Mouse (Mus musculus): ENCODE measurements around the gene Mad2l1bp. TPM values are rescaled to one million over a fixed set of nuclear protein-coding genes. Genes with fewer than 3 reads are reported as not detected.

Gene Mad2l1bp
- total RNA-seq, 2 experiments from 2014 or later, result 20.8 to 25.1 TPM

- no peak overlapping the region for H3K4me3 ChIP-seq
- H3K27ac ChIP-seq, result no peak overlapping the region
- no peak for DNase-seq
- intact Hi-C loops (cut with DNase I), result no loop called here
- no peak for TF ChIP-seq CTCF (IDR thresholded peaks at IDR 0.05)
Observed at GRCm38 (mm10) chr17:46164791-46165190, 11.4 kb upstream of the Mad2l1bp start.

GRCm38 (mm10) chr17:46164301-46164700, 10.9 kb upstream of the Mad2l1bp start:
- TF ChIP-seq CTCF (IDR thresholded peaks at IDR 0.05), result no peak
- Histone ChIP-seq H3K4me3 (no peak overlapping the region), H3K27ac (no peak overlapping the region)
- DNase-seq, result no peak
- intact Hi-C loops (cut with DNase I), result no loop called here

DNA sequence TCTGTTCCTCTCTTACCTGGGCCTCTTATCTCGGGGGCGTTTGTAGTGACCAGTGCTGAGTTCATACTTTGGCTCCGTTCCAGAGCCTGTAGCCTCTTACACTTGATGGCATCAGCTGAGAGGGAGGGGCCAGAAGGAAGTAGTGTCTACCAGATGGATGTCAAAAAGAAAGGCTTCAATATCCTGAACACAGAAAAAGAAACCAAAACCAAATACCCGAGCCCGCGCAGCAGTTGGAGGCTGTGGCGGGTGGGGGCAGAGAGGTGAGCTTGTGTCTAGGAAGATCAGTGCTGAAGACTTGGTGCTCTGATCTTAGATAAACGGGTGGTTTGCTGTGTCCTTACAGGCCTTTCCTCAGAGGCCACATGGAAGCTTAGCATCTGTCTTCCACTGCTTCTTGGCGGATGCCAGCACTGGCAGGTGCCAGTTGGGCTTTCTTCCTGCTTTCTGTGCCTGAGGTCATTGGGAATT, 9.6 kb upstream of the Mad2l1bp start:
- DNase-seq, result no peak
- TF ChIP-seq CTCF (IDR thresholded peaks at IDR 0.05), result no peak
- intact Hi-C loops (cut with DNase I), result no loop called here
- Histone ChIP-seq H3K4me3 (peak overlapping the region; percentile 56), H3K27ac (peak overlapping the region; percentile 67)

DNA sequence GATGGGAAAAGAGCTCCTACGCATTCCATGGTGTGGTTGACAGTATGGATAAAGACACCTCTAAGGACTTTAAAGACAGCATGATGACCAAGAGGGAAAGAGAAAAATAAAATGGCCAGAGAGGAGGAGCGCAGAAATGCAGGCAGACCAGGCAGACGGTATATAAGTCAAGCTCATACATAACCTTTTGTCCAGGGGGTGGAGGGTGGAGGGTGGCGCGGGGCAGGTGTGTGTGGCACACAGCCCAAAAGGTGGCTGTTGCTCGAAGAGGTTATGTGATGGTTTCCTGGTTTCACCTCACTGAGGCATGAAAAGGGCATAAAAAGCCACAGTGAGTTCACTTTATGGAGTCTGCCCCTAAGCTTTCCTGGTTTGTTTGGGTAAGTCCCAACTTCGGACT, 9.2 kb upstream of the Mad2l1bp start:
- Histone ChIP-seq H3K27ac (peak overlapping the region; percentile 67), H3K4me3 (peak overlapping the region; percentile 56)
- intact Hi-C loops (cut with DNase I), result no loop called here
- TF ChIP-seq CTCF (IDR thresholded peaks at IDR 0.05), result no peak
- DNase-seq, result no peak

GRCm38 (mm10) chr17:46161710-46162109, 8.4 kb upstream of the Mad2l1bp start:
- Histone ChIP-seq H3K27ac (peak overlapping the region; percentile 98), H3K4me3 (peak overlapping the region; percentile 92)
- intact Hi-C loops (cut with DNase I), result no loop called here
- no peak for DNase-seq
- TF ChIP-seq CTCF (IDR thresholded peaks at IDR 0.05), result no peak

DNA sequence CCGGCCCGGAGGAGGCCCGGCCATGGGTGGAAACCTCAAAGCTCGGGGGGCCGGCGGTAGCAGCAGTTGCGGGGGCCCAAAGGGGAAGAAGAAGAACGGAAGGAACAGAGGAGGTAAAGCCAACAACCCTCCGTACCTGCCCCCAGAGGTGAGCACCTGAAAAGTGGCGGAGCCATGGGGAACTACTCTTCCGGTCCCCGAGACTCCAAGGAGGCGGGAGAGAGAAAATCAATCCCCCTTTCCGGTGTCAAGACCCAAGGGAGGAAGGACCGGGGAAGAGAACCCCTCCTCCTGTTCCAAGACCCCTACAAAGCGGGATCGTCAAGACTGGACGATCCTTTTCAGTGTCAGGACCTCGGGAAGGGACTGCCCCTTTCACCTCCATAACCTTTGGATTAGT, 7.8 kb upstream of the Mad2l1bp start:
- no peak for TF ChIP-seq CTCF (IDR thresholded peaks at IDR 0.05)
- no peak for DNase-seq
- Histone ChIP-seq H3K4me3 (peak overlapping the region; percentile 92), H3K27ac (peak overlapping the region; percentile 98)
- intact Hi-C loops (cut with DNase I), result no loop called here

- TF ChIP-seq CTCF (IDR thresholded peaks at IDR 0.05), result no peak
- Histone ChIP-seq H3K4me3 (peak within 1 kb of the TSS; percentile 92), H3K27ac (peak within 1 kb of the TSS; percentile 98)
- intact Hi-C loops (cut with DNase I), result no loop called here
- DNase-seq, result peak; percentile 95
Observed at GRCm38 (mm10) chr17:46160686-46161085, 7.3 kb upstream of the Mad2l1bp start, which contains the start of gene Gtpbp2. Gene Gtpbp2 (plus strand): TSS chr17:46161032.

GRCm38 (mm10) chr17:46160090-46160662, 6.8 kb upstream of the Mad2l1bp start:
- Histone ChIP-seq H3K4me3 (peak overlapping the region; percentile 92), H3K27ac (peak overlapping the region; percentile 98)
- TF ChIP-seq CTCF (IDR thresholded peaks at IDR 0.05), result peak; percentile 53
- intact Hi-C loops (cut with DNase I), result no loop called here
- DNase-seq, result peak; percentile 94

GRCm38 (mm10) chr17:46159236-46159635, 5.9 kb upstream of the Mad2l1bp start:
- H3K27ac ChIP-seq, result peak overlapping the region; percentile 98
- TF ChIP-seq CTCF (IDR thresholded peaks at IDR 0.05), result no peak
- peak overlapping the region; percentile 92 for H3K4me3 ChIP-seq
- DNase-seq, result no peak
- intact Hi-C loops (cut with DNase I), result loop anchor here (10.0 kb wide), 1 partner anchor 574 kb away; no protein-coding TSS in a partner anchor

- no peak for TF ChIP-seq CTCF (IDR thresholded peaks at IDR 0.05)
- intact Hi-C loops (cut with DNase I), result loop anchor here (10.0 kb wide), 1 partner anchor 572 kb away; no protein-coding TSS in a partner anchor
Observed at GRCm38 (mm10) chr17:46157131-46157530, 3.8 kb upstream of the Mad2l1bp start.

GRCm38 (mm10) chr17:46156680-46157079, 3.3 kb upstream of the Mad2l1bp start:
- TF ChIP-seq CTCF (IDR thresholded peaks at IDR 0.05), result no peak
- Histone ChIP-seq H3K27ac (no peak overlapping the region), H3K4me3 (no peak overlapping the region)
- DNase-seq, result no peak
- intact Hi-C loops (cut with DNase I), result loop anchor here (10.0 kb wide), 1 partner anchor 572 kb away; no protein-coding TSS in a partner anchor

More at GRCm38 (mm10) chr17:46157131-46157530, 3.8 kb upstream of the Mad2l1bp start:
- Histone ChIP-seq H3K27ac (no peak overlapping the region), H3K4me3 (no peak overlapping the region)
- DNase-seq, result no peak

GRCm38 (mm10) chr17:46154336-46154735, 983 bp upstream of the Mad2l1bp start:
- TF ChIP-seq CTCF (IDR thresholded peaks at IDR 0.05), result no peak
- Histone ChIP-seq H3K27ac (peak overlapping the region; percentile 96; the same call in 1 of the 2 replicates), H3K4me3 (no peak overlapping the region)
- intact Hi-C loops (cut with DNase I), result loop anchor here (10.0 kb wide), 1 partner anchor 570 kb away; no protein-coding TSS in a partner anchor
- no peak for DNase-seq

- Histone ChIP-seq H3K4me3 (peak within 1 kb of the TSS; percentile 73), H3K27ac (peak within 1 kb of the TSS; percentile 56)
- peak; percentile 85 for DNase-seq
- no peak for TF ChIP-seq CTCF (IDR thresholded peaks at IDR 0.05)
- intact Hi-C loops (cut with DNase I), result no loop called here
Observed at GRCm38 (mm10) chr17:46143578-46144423, 9.6 kb downstream of the Mad2l1bp start, which contains the start of gene Rsph9. Gene Rsph9 (minus strand): TSS chr17:46144216.

Data from gastrocnemius, adult 2 months (tissue).